Mouse (Mus musculus) embryonic facial prominence, embryonic 14.5 days (tissue): ENCODE measurements at regions not wholly inside any gene's neighbourhood (a gene's known extent, or its start where the extent isn't known, plus 50 kb on each side); places are given as distances from the start of the nearest gene placed in this dataset.

Experiments
- ATAC-seq: fragments of 200-750 bp; cut with Nextera tagmentation; 2 replicates; pipeline ENCODE4 v1.8.0; 2017; ENCODE audit warnings: low read depth, moderate number of reproducible peaks, moderate TSS enrichment
- DNase-seq: peaks from one replicate; pipeline ENCODE4 v3.0.0-alpha.2; 2015; ENCODE audit warnings: low spot score
- H3K27ac ChIP-seq: fragments of 300-500 bp; sonication (generic); replicated peaks from 2 replicates; pipeline ENCODE4 v1.5.1; 2014; ENCODE audit warnings: low read depth, mild to moderate bottlenecking, low read length, moderate library complexity
- H3K27me3 ChIP-seq: fragments of 300-500 bp; sonication (generic); replicated peaks from 2 replicates; pipeline ENCODE4 v1.6.1; 2014; ENCODE audit warnings: low read length; ENCODE audit not compliant: control insufficient read depth, insufficient read depth
- H3K36me3 ChIP-seq: fragments of 300-500 bp; sonication (generic); 2 replicates; pipeline ENCODE4 v1.6.1; 2014; ENCODE audit warnings: low read length, mixed read lengths; ENCODE audit not compliant: control insufficient read depth, insufficient read depth
- H3K4me1 ChIP-seq: fragments of 300-500 bp; sonication (generic); 2 replicates; pipeline ENCODE4 v1.6.1; 2014; ENCODE audit warnings: antibody characterized with exemption, low read length; ENCODE audit not compliant: control insufficient read depth, insufficient read depth
- H3K4me2 ChIP-seq: fragments of 300-500 bp; sonication (generic); 2 replicates; pipeline ENCODE4 v1.6.1; 2014; ENCODE audit warnings: low read depth, mild to moderate bottlenecking, low read length, moderate library complexity, mixed read lengths
- H3K4me3 ChIP-seq: fragments of 300-500 bp; sonication (generic); 2 replicates; pipeline ENCODE4 v1.5.1; 2014; ENCODE audit warnings: low read depth, mild to moderate bottlenecking, low read length
- H3K9ac ChIP-seq: fragments of 300-500 bp; sonication (generic); 2 replicates; pipeline ENCODE4 v1.6.1; 2014; ENCODE audit warnings: low read depth, mild to moderate bottlenecking, low read length, moderate library complexity, mixed read lengths
- H3K9me3 ChIP-seq: fragments of 300-500 bp; sonication (generic); 2 replicates; pipeline ENCODE4 v1.6.1; 2016; ENCODE audit warnings: low read length; ENCODE audit not compliant: control insufficient read depth
- whole genome bisulfite sequencing: fragments of 180-500 bp; shearing (Covaris S2); extraction: QIAGEN DNeasy Blood & Tissue Kit; methylation state at CpG from one replicate; pipeline ENCODE4 v1.1.7; 2014; 5-methylcytosine and 5-hydroxymethylcytosine counted together

DNA sequence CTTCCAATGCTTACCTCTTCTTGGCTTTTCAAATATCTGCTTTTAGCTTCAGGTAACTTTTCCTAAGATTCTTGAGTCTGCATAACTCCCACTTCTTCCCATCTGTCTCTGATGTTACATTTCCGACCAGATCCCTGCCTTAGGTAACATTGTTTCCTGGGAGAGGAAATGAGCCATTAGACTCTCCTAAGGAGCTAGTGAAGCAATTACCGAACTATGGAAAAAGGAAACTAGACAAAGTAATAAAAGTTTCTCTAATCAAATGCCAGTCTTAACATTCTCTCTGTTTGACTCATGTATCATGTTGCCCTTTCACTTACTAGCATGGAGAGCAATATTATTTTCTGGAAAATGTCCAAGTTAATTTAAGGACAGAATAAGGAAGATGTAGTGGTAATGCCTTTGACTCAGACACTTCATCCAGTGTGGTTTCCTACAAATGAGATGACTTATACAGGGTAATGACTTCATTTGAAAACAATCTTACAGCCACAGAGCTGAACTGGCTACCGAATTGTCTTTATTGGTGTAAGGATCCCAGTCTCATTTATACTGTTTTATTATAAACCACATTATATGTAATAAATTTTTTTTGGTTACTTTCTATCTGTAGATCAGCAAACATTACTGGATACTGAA is 263.8 kb upstream of the Fam84a start:
- no peak overlapping the region for H3K9ac ChIP-seq
- no peaks in the 10 kb centered on the region for H3K4me1 ChIP-seq
- H3K9me3 ChIP-seq = no peaks in the 10 kb centered on the region; the same call in 1 of the 2 replicates
- H3K36me3 ChIP-seq = no peaks in the 10 kb centered on the region
- no peak overlapping the region for H3K4me2 ChIP-seq
- H3K4me3 ChIP-seq = no peak overlapping the region
- 50% methylated on average over 3 of the region's 3 CpGs for WGBS
- no peak overlapping the region for H3K27ac ChIP-seq
- ATAC-seq (no peak), DNase-seq (no peak)
- H3K27me3 ChIP-seq = no peaks in the 10 kb centered on the region

DNA sequence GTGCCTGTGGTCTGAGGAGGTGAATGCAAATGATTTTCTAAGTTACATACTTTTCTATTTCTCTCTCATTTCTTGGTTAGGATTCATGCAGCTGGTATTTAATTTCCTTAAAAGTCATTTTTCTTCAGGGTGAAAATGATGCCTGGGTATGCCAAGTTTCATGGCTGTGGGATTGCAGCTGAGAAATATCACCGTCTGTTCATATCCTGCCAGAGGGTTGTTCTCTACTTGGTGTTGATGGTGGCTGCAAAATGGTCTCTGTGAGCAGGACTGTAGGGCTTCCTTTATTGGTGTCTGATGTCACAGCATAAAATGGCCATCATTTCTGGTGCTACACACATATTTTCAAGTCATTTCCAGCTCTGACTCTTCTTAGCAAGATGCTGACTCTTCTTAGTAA is 259.2 kb upstream of the Fam84a start:
- Histone ChIP-seq H3K27ac (no peak overlapping the region), H3K36me3 (no peaks in the 10 kb centered on the region), H3K27me3 (no peaks in the 10 kb centered on the region), H3K4me3 (no peak overlapping the region), H3K4me1 (no peaks in the 10 kb centered on the region), H3K9ac (no peak overlapping the region), H3K4me2 (no peak overlapping the region), H3K9me3 (no peaks in the 10 kb centered on the region)
- ATAC-seq (no peak), DNase-seq (no peak)
- 87% methylated on average over 1 of the region's 1 CpGs for WGBS

DNA sequence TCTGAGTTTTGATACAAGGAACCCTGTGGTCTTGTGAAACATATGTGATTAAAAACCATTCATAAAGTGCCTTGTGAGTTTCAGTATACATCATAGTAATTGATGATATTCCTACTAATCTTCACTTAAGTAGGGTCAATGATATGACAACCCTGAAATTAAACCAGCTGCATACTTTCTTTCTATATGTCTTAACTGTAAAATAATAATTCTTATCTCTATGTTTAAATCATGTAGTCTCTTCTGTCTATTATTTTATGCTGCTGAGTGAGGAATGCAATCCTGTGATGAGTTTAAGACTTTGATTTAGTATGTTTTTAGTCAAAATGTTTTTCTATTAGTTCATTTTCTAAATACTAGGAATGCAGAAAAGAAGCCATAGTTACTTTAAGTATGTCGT is 253.9 kb upstream of the Fam84a start:
- no peak overlapping the region for H3K27ac ChIP-seq
- no peak overlapping the region for H3K4me3 ChIP-seq
- no peaks in the 10 kb centered on the region for H3K9me3 ChIP-seq
- DNase-seq (no peak), ATAC-seq (no peak)
- no peaks in the 10 kb centered on the region for H3K4me1 ChIP-seq
- WGBS = 75% methylated on average over 1 of the region's 1 CpGs
- H3K36me3 ChIP-seq = no peaks in the 10 kb centered on the region
- H3K9ac ChIP-seq = no peak overlapping the region
- H3K4me2 ChIP-seq = no peak overlapping the region
- no peaks in the 10 kb centered on the region for H3K27me3 ChIP-seq

DNA sequence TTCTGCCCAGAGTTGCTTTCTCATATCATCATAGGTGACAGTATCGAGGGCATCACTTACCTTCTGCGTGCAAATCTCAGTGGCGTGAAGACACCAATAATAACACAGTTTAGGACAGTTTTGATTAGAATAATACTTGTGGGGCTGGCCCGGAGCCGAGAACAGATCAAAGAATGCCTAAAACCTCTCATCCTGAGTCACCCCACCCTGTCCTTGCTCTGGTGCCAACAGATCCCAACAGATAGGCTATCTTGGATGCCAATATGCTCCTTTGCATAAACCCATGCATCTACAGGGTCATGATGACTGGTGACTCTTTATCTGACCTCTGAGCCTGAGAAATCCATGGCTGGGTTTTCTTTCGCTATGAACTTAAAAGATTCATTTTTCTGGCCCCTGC is 224.4 kb upstream of the Fam84a start:
- 87% methylated on average over 6 of the region's 6 CpGs for WGBS
- Histone ChIP-seq H3K27ac (no peak overlapping the region), H3K4me3 (no peak overlapping the region), H3K4me2 (no peak overlapping the region), H3K27me3 (no peaks in the 10 kb centered on the region), H3K4me1 (no peaks in the 10 kb centered on the region), H3K9ac (no peak overlapping the region), H3K36me3 (no peaks in the 10 kb centered on the region), H3K9me3 (no peaks in the 10 kb centered on the region)
- ATAC-seq = no peak
- DNase-seq = no peak

DNA sequence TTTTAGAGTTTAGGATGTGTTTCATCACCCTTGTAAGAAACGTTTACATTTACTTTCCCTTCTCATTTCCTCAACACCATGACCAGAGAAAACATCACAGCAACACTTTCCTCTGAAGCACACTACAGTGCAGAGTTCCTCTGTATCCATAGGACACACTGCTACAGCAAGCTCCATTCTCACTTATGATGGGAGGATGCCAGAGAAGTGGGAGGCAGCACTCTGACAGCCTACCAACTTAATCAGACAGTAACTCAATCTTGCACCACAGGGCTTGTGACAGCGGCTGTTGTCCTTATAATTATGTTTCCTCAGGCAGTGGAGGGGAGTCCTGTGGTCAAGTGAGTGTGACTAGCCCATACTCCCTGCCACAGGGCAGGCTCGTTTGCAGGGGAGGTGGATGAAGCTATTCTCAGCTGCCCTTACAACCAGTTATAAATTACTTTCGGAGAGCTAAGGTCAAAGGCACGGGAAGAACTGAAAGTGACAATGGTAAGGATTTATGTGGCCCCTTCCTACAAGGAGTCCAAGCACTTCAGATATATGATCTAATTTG is 186.5 kb upstream of the Fam84a start:
- Histone ChIP-seq H3K27ac (no peak overlapping the region), H3K9ac (no peak overlapping the region), H3K9me3 (no peaks in the 10 kb centered on the region), H3K4me3 (no peak overlapping the region), H3K36me3 (no peaks in the 10 kb centered on the region), H3K4me1 (no peaks in the 10 kb centered on the region), H3K27me3 (no peaks in the 10 kb centered on the region), H3K4me2 (no peak overlapping the region)
- WGBS = 48% methylated on average over 5 of the region's 5 CpGs
- ATAC-seq (0 out of 2 replicates have a peak, but pooled peaks have one; percentile 33), DNase-seq (peak; percentile 11)

DNA sequence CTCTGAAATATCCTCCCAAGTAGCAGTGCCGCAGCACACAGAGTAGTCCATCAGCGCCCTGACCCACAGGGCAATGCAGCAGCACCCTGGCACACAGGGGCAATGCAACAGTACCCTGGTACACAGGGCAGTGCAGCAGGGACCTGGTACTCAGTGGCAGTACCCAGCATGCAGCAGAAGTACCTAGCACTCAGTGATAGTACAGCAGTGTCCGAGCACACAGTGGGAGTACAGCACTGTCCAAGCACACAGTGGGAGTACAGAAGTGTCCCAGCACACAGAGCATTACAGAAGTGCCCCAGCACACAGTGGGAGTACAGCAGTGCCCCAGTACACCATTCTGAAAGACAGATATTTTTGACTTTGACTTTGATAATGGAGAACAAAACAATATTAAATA is 186.0 kb upstream of the Fam84a start:
- WGBS = 72% methylated on average over 3 of the region's 3 CpGs
- Histone ChIP-seq H3K36me3 (no peaks in the 10 kb centered on the region), H3K9ac (no peak overlapping the region), H3K4me3 (no peak overlapping the region), H3K4me2 (no peak overlapping the region), H3K27me3 (no peaks in the 10 kb centered on the region), H3K27ac (no peak overlapping the region), H3K4me1 (no peaks in the 10 kb centered on the region), H3K9me3 (no peaks in the 10 kb centered on the region)
- DNase-seq (no peak), ATAC-seq (no peak)

DNA sequence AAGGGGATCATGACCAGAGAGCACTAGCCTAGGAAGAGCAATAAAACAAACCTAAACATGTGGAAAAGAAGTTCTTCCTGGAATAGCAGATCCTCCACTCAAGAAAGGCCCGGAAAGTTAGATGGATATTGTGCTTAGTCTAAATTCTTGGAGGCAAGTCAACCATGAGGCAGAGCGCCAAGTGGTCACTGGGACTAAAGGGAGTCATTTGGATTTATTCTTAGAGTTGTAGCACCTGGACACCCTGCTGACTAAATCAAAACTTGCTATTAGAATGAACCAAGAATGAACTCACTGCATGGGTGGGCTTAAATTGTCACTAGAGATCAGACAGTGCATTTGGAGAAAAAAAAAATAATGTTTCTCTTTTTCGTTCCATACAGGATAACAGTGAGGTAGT is 166.8 kb upstream of the Fam84a start:
- no peak for ATAC-seq

DNA sequence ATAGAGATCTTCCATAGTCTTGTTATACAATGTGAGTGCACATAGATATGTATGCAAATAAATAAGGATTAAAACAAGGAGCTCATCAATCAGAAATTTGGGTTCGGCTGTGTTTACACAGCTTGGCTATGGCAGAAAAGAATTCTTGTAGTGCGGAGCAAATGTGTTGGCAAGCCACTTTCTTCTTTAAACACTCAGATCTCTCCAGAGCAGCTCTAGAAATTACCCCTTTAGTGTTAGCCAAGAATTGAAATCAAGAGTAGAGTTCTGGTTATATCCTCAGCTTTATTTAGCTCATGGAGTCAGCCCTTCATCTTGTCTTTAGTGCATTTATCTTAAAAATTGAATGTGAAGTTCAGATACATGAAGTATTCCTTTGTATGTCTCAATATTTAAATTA is 164.5 kb upstream of the Fam84a start:
- Histone ChIP-seq H3K9me3 (no peaks in the 10 kb centered on the region), H3K27ac (no peak overlapping the region), H3K36me3 (no peaks in the 10 kb centered on the region), H3K4me2 (no peak overlapping the region), H3K27me3 (no peaks in the 10 kb centered on the region), H3K9ac (no peak overlapping the region), H3K4me3 (no peak overlapping the region), H3K4me1 (no peaks in the 10 kb centered on the region)
- no peak for ATAC-seq
- DNase-seq = peak; percentile 38
- 65% methylated on average over 2 of the region's 2 CpGs for WGBS

More for the DNA sequence above, 166.8 kb upstream of the Fam84a start:
- Histone ChIP-seq H3K4me3 (no peak overlapping the region), H3K36me3 (no peaks in the 10 kb centered on the region), H3K9ac (no peak overlapping the region), H3K27ac (no peak overlapping the region), H3K4me1 (no peaks in the 10 kb centered on the region), H3K27me3 (no peaks in the 10 kb centered on the region), H3K4me2 (no peak overlapping the region), H3K9me3 (no peaks in the 10 kb centered on the region)
- DNase-seq = peak; percentile 32
- 77% methylated on average over 3 of the region's 3 CpGs for WGBS

DNA sequence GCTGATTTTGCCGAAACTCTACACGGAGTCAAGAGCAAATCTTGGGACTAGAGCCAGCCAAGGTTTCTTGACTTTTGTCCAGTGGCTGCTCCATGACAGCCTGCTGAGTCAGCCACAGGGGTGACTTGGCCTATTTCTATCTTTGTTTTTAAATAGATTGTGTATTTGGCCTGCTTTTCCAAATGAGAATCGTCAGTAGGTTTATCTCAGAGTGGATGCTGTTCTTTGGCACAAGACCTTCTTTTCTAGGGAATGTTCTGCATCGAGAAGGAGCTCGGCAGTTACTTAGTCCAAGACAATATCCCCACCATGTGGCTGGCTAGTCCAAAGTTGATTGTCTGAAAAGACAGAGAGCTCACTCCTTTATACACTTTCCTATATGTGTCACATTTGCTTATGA is 163.9 kb upstream of the Fam84a start:
- 55% methylated on average over 5 of the region's 5 CpGs for WGBS
- Histone ChIP-seq H3K27me3 (no peaks in the 10 kb centered on the region), H3K4me3 (no peak overlapping the region), H3K27ac (no peak overlapping the region), H3K4me2 (no peak overlapping the region), H3K4me1 (no peaks in the 10 kb centered on the region), H3K9me3 (no peaks in the 10 kb centered on the region), H3K36me3 (no peaks in the 10 kb centered on the region), H3K9ac (no peak overlapping the region)
- DNase-seq (peak; percentile 79), ATAC-seq (0 out of 2 replicates have a peak, but pooled peaks have one; percentile 55)
